Mouse (Mus musculus) forebrain, embryonic 14.5 days (tissue): ENCODE measurements around the gene Ttpal. TPM values are rescaled to one million over a fixed set of nuclear protein-coding genes. Genes with fewer than 3 reads are reported as not detected.

ENCODE experiments used
- polyA plus RNA-seq: library from polyadenylated mRNA; unstranded; fragments of >200 nt; fragmentation: Nextera tagmentation; extraction: Ambion mirVana; gene quantifications from 2 replicates; pipeline ENCODE4 v1.2.1, GENCODE M21; 2014

Gene Ttpal
- polyA plus RNA-seq, 1 experiment from 2014 or later = 46.7 TPM

Other genes with a start within 250 kb of the Ttpal start
- gene Jph2, start 204.3 kb upstream of the Ttpal start, polyA plus RNA-seq = 0.08 and 0.15 TPM in 2 replicates
- 83.6 and 90.3 TPM in 2 replicates for gene Oser1, start 177.6 kb upstream of the Ttpal start, polyA plus RNA-seq
- 107 and 113 TPM in 2 replicates for gene Gdap1l1, start 163.8 kb upstream of the Ttpal start, polyA plus RNA-seq
- 8.6 and 10.4 TPM in 2 replicates for gene Fitm2, start 129.7 kb upstream of the Ttpal start, polyA plus RNA-seq
- gene R3hdml, start 110.0 kb upstream of the Ttpal start, polyA plus RNA-seq = 0.40 TPM in 1 of 2 replicates, not detected in the other
- gene Hnf4a, start 95.5 kb upstream of the Ttpal start, polyA plus RNA-seq = not detected in 2 replicates
- 37.3 and 37.9 TPM in 2 replicates for gene Serinc3, start 42.8 kb downstream of the Ttpal start, polyA plus RNA-seq
- 163 and 181 TPM in 2 replicates for gene Pkig, start 56.1 kb downstream of the Ttpal start, polyA plus RNA-seq
- gene Ada, start 147.9 kb downstream of the Ttpal start, polyA plus RNA-seq = 4.5 and 5.5 TPM in 2 replicates
- 0.13 TPM in 1 of 2 replicates, not detected in the other for gene Ccn5, start 218.5 kb downstream of the Ttpal start, polyA plus RNA-seq